In genomic region chr1:51660531-51660930, GRCm38 (mm10) we compare ENCODE assay signal across 21 mouse cellular contexts.
"Had no signal": no experiment of that assay in that cellular context is flagged by ENCODE, and none has a peak within 500 bp of the region (broad histone marks: within the 10 kb centered on the region; RNA-seq: fewer than 3 reads in every experiment).

No protein-coding gene starts in this region.

- DNase-seq: cerebellum, adult 8-10 months; cerebellum, adult 9-10 months; cerebellum, adult 9-11 months; cerebellum, postnatal 10 days; cerebellum, postnatal 14 days; cerebellum, postnatal 25 days; cerebellum, postnatal 36 days; embryo, embryonic 11 days; forebrain, postnatal 0 days; gastrocnemius, adult 2 months; gastrocnemius, postnatal 10 days; gastrocnemius, postnatal 14 days; gastrocnemius, postnatal 25 days; gastrocnemius, postnatal 36 days; heart, adult 11 months; heart, adult 18-20 months; heart, adult 2 months had no signal

- ATAC-seq: forebrain, embryonic 13.5 days; forebrain, embryonic 14.5 days; forebrain, embryonic 15.5 days; forebrain, embryonic 16.5 days; forebrain, postnatal 0 days had no signal
